Mouse (Mus musculus) kidney, postnatal 0 days (tissue): Measurements from ENCODE around the gene Eea1. TPM values are rescaled to one million over a fixed set of nuclear protein-coding genes. Genes with fewer than 3 reads are reported as not detected.
A peak's percentile ranks its signal among the peaks of the same experiment; 100 is the strongest.
"Not testable (repeated sequence)": the region's sequence is repeated elsewhere in the genome, so short reads cannot be mapped to it uniquely, and the experiment has no call there.

Experiments used
- ATAC-seq: fragments of 200-750 bp; cut with Nextera tagmentation; replicated peaks from 2 replicates; pipeline ENCODE4 v1.8.0; 2017; ENCODE audit warnings: low read depth, moderate number of reproducible peaks, moderate TSS enrichment, moderate library complexity; ENCODE audit not compliant: low FRiP score
- DNase-seq: peaks from one replicate; pipeline ENCODE4 v3.0.0-alpha.2; 2016; ENCODE audit warnings: low spot score
- H3K27ac ChIP-seq: fragments of 300-500 bp; sonication (generic); 2 replicates; pipeline ENCODE4 v1.5.1; 2014; ENCODE audit warnings: mild to moderate bottlenecking
- H3K27me3 ChIP-seq: fragments of 300-500 bp; sonication (generic); 2 replicates; pipeline ENCODE4 v1.6.1; 2014; ENCODE audit warnings: low read length, mixed read lengths; ENCODE audit not compliant: insufficient read depth
- H3K36me3 ChIP-seq: fragments of 300-500 bp; sonication (generic); 2 replicates; pipeline ENCODE4 v1.6.1; 2014; ENCODE audit warnings: low read length, mixed read lengths; ENCODE audit not compliant: insufficient read depth
- H3K4me1 ChIP-seq: fragments of 300-500 bp; sonication (generic); replicated peaks from 2 replicates; pipeline ENCODE4 v1.6.1; 2014; ENCODE audit warnings: antibody characterized with exemption, low read length, mixed read lengths; ENCODE audit not compliant: insufficient read depth
- H3K4me2 ChIP-seq: fragments of 300-500 bp; sonication (generic); 2 replicates; pipeline ENCODE4 v1.6.1; 2014; ENCODE audit warnings: mild to moderate bottlenecking, low read length, moderate library complexity, mixed read lengths
- H3K4me3 ChIP-seq: fragments of 300-500 bp; sonication (generic); replicated peaks from 2 replicates; pipeline ENCODE4 v1.5.1; 2014; ENCODE audit warnings: low read depth, low read length
- H3K9ac ChIP-seq: fragments of 300-500 bp; sonication (generic); 2 replicates; pipeline ENCODE4 v1.6.1; 2014; ENCODE audit warnings: low read depth, low read length
- H3K9me3 ChIP-seq: fragments of 300-500 bp; sonication (generic); replicated peaks from 2 replicates; pipeline ENCODE4 v1.6.1; 2016; ENCODE audit warnings: low read length, inconsistent platforms, mixed read lengths
- CTCF ChIP-seq: IDR thresholded peaks from 2 replicates; pipeline ENCODE4 v1.5.1; 2016; ENCODE audit warnings: antibody characterized with exemption, low read depth, mild to moderate bottlenecking, moderate library complexity
- WGBS: fragments of 180-500 bp; shearing (Covaris S2); extraction: QIAGEN DNeasy Blood & Tissue Kit; methylation state at CpG from one replicate; pipeline ENCODE4 v1.1.7; 2014; 5-methylcytosine and 5-hydroxymethylcytosine counted together
- polyA plus RNA-seq: library from polyadenylated mRNA; unstranded; fragments of >200 nt; fragmentation: Nextera tagmentation; extraction: Ambion mirVana; gene quantifications from 2 replicates; pipeline ENCODE4 v1.2.1, GENCODE M21; 2015

The Eea1 gene
- polyA plus RNA-seq, 1 experiment from 2014 or later = 24.3 TPM

DNA sequence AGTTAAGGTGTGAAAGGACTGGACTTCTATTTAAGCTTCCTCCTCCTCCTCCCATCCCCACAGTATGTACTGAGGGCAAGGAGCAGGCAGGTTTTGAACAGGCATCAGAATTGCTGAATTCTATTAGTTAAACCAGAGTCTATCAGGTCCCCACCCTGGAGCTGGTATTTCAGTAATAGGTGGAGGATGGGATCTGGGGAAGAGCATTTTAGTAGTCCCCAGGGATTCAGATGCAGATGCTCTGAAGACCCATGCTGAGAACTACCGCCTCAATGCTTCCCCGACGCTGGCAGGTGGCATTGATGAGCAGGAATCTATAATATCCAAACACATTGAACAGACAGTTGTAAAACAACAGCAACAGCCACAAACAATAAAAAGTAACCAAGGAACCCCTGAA, 136.0 kb downstream of the Eea1 start:
- no peak overlapping the region for H3K9ac ChIP-seq
- no peak overlapping the region for H3K4me2 ChIP-seq
- H3K9me3 ChIP-seq = no peaks in the 10 kb centered on the region
- H3K4me1 ChIP-seq = no peaks in the 10 kb centered on the region
- H3K27me3 ChIP-seq = no peaks in the 10 kb centered on the region
- H3K27ac ChIP-seq = no peak overlapping the region
- no peak for ATAC-seq
- DNase-seq = no peak
- no peaks in the 10 kb centered on the region for H3K36me3 ChIP-seq
- TF ChIP-seq CTCF = no peak
- no peak overlapping the region for H3K4me3 ChIP-seq
- 69% methylated on average over 3 of the region's 3 CpGs for WGBS

- 62% methylated on average over 6 of the region's 6 CpGs for WGBS
- not testable (repeated sequence) for DNase-seq
- ATAC-seq = peak; percentile 100
These were observed 137.1 kb downstream of the Eea1 start for GRCm38 (mm10) chr10:96077480-96078066.

GRCm38 (mm10) chr10:96079823-96080222, 139.4 kb downstream of the Eea1 start:
- 95% methylated on average over 4 of the region's 4 CpGs for WGBS
- no peaks in the 10 kb centered on the region for H3K27me3 ChIP-seq
- no peak for ATAC-seq
- H3K9ac ChIP-seq = no peak overlapping the region
- TF ChIP-seq CTCF = no peak
- H3K27ac ChIP-seq = no peak overlapping the region
- H3K4me2 ChIP-seq = no peak overlapping the region
- no peaks in the 10 kb centered on the region for H3K36me3 ChIP-seq
- H3K4me3 ChIP-seq = no peak overlapping the region
- H3K9me3 ChIP-seq = no peaks in the 10 kb centered on the region
- no peaks in the 10 kb centered on the region for H3K4me1 ChIP-seq
- DNase-seq = no peak

More at GRCm38 (mm10) chr10:96077480-96078066, 137.1 kb downstream of the Eea1 start:
- H3K4me2 ChIP-seq, H3K36me3 ChIP-seq, H3K27me3 ChIP-seq, H3K9me3 ChIP-seq, H3K9ac ChIP-seq, H3K4me3 ChIP-seq, H3K27ac ChIP-seq, H3K4me1 ChIP-seq: not testable (repeated sequence)

- Histone ChIP-seq H3K27ac (no peak overlapping the region), H3K36me3 (no peaks in the 10 kb centered on the region), H3K4me2 (no peak overlapping the region), H3K4me1 (no peaks in the 10 kb centered on the region), H3K27me3 (no peaks in the 10 kb centered on the region), H3K9ac (no peak overlapping the region), H3K4me3 (no peak overlapping the region), H3K9me3 (no peaks in the 10 kb centered on the region)
- 61% methylated on average over 21 of the region's 21 CpGs for WGBS
- ATAC-seq (no peak), DNase-seq (peak; percentile 58)
- peak; percentile 71 for TF ChIP-seq CTCF
These were observed 140.3 kb downstream of the Eea1 start for GRCm38 (mm10) chr10:96080440-96081381.

GRCm38 (mm10) chr10:96082203-96082602, 141.8 kb downstream of the Eea1 start:
- Histone ChIP-seq H3K27ac (no peak overlapping the region), H3K4me2 (no peak overlapping the region), H3K4me3 (no peak overlapping the region), H3K27me3 (no peaks in the 10 kb centered on the region), H3K36me3 (no peaks in the 10 kb centered on the region), H3K9me3 (no peaks in the 10 kb centered on the region), H3K4me1 (no peaks in the 10 kb centered on the region), H3K9ac (no peak overlapping the region)
- TF ChIP-seq CTCF = no peak
- DNase-seq (no peak), ATAC-seq (no peak)
- WGBS = 73% methylated on average over 3 of the region's 3 CpGs

- Histone ChIP-seq H3K9me3 (no peaks in the 10 kb centered on the region), H3K27me3 (no peaks in the 10 kb centered on the region), H3K36me3 (no peaks in the 10 kb centered on the region), H3K9ac (no peak overlapping the region), H3K27ac (no peak overlapping the region), H3K4me2 (no peak overlapping the region), H3K4me1 (no peaks in the 10 kb centered on the region), H3K4me3 (no peak overlapping the region)
- TF ChIP-seq CTCF = no peak
- WGBS = 80% methylated on average over 1 of the region's 1 CpGs
- ATAC-seq = no peak
- DNase-seq = no peak
These were observed 149.3 kb downstream of the Eea1 start for GRCm38 (mm10) chr10:96089744-96090143.
